Mouse (Mus musculus) hindbrain, embryonic 11.5 days (tissue): ENCODE data around the gene Zc3h7b. TPM values are rescaled to one million over a fixed set of nuclear protein-coding genes. Genes with fewer than 3 reads are reported as not detected.

Source experiments
- ATAC-seq: fragments of 200-750 bp; cut with Nextera tagmentation; 2 replicates; pipeline ENCODE4 v1.8.0; 2017; ENCODE audit warnings: mild to moderate bottlenecking, moderate TSS enrichment, moderate library complexity; ENCODE audit not compliant: low FRiP score
- DNase-seq: peaks from one replicate; pipeline ENCODE4 v3.0.0-alpha.2; 2015; ENCODE audit warnings: low spot score
- H3K27ac ChIP-seq: fragments of 300-500 bp; sonication (generic); 2 replicates; pipeline ENCODE4 v1.5.1; 2014; ENCODE audit warnings: mild to moderate bottlenecking, low read depth, low read length
- H3K27me3 ChIP-seq: fragments of 300-500 bp; sonication (generic); 2 replicates; pipeline ENCODE4 v1.6.1; 2014; ENCODE audit warnings: mild to moderate bottlenecking, low read length, moderate library complexity, mixed read lengths; ENCODE audit not compliant: control insufficient read depth, insufficient read depth
- H3K36me3 ChIP-seq: fragments of 300-500 bp; sonication (generic); 2 replicates; pipeline ENCODE4 v1.6.1; 2014; ENCODE audit warnings: mild to moderate bottlenecking, low read length, moderate library complexity, mixed read lengths; ENCODE audit not compliant: control insufficient read depth, insufficient read depth
- H3K4me1 ChIP-seq: fragments of 300-500 bp; sonication (generic); replicated peaks from 2 replicates; pipeline ENCODE4 v1.6.1; 2014; ENCODE audit warnings: low read length, mixed read lengths; ENCODE audit not compliant: control insufficient read depth, insufficient read depth
- H3K4me2 ChIP-seq: fragments of 300-500 bp; sonication (generic); replicated peaks from 2 replicates; pipeline ENCODE4 v1.6.1; 2014; ENCODE audit warnings: mild to moderate bottlenecking, low read depth, low read length
- H3K4me3 ChIP-seq: fragments of 300-500 bp; sonication (generic); 2 replicates; pipeline ENCODE4 v1.5.1; 2014; ENCODE audit warnings: low read depth, low read length
- H3K9ac ChIP-seq: fragments of 300-500 bp; sonication (generic); 2 replicates; pipeline ENCODE4 v1.6.1; 2014; ENCODE audit warnings: low read depth, low read length
- H3K9me3 ChIP-seq: fragments of 300-500 bp; sonication (generic); 2 replicates; pipeline ENCODE4 v1.6.1; 2016; ENCODE audit warnings: low read length; ENCODE audit not compliant: control insufficient read depth
- WGBS: fragments of 180-500 bp; shearing (Covaris S2); extraction: QIAGEN DNeasy Blood & Tissue Kit; methylation state at CpG from one replicate; pipeline ENCODE4 v1.1.7; 2014; 5-methylcytosine and 5-hydroxymethylcytosine counted together
- polyA plus RNA-seq: library from polyadenylated mRNA; unstranded; fragments of >200 nt; fragmentation: Nextera tagmentation; extraction: Ambion mirVana; gene quantifications from 2 replicates; pipeline ENCODE4 v1.2.1, GENCODE M21; 2014

Gene Zc3h7b
- polyA plus RNA-seq, 1 experiment from 2014 or later: 52.6 TPM

DNA sequence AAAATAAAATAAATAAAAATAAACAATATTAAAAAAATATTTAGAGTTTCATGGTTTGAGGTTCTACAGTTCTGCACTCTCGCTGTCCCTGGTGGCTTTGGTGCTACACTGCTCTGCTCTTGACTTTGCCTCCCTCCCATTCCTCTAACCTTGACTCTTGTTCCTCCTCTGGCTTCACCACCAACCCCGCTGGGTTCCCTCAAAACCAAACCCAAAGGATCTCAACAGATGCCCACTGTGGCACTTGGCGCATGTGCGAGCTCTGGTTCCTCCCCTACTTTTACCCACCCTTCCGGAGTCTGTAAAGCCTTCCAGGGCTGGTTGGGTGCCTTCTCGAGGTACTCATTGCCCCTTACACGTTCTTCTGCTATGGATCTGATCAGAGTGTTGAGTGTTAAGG lies 97.4 kb downstream of the Zc3h7b start:
- ATAC-seq: no peak
- Histone ChIP-seq H3K4me1 (no peaks in the 10 kb centered on the region), H3K36me3 (no peaks in the 10 kb centered on the region), H3K27me3 (no peaks in the 10 kb centered on the region), H3K4me2 (no peak overlapping the region), H3K4me3 (no peak overlapping the region), H3K27ac (no peak overlapping the region), H3K9me3 (no peaks in the 10 kb centered on the region), H3K9ac (no peak overlapping the region)
- 84% methylated on average over 7 of the region's 7 CpGs for WGBS
- DNase-seq: no peak

DNA sequence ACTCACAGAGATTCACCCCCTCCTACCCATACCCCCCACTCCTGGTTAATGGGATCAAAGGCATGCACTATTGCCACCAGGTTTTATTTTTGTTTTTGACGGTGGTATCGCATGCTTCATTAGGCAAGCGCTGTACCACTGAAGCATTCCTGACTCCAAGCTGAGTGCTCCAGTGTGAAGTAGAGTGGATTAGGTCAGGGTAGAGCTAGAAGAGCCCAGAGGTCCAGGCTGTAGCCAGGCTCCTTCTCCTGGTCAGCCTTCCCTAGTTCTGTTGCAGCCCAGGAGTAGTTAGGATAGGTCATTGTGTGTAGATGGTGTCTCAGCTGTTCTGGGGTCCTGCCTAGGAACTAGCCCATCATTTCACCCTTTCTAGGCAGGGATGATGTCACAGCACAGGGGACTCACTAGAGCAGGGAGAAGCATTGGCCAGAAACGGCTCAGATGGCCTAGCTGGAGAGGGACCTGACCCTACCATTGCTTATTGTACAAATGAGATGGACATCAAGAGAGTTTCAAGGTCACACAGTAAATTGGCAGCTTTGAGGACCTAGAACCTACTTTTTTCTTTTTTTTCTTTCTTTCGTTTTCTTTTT lies 100.3 kb downstream of the Zc3h7b start:
- H3K27ac ChIP-seq: no peak overlapping the region
- no peak for ATAC-seq
- no peak overlapping the region for H3K4me3 ChIP-seq
- H3K4me2 ChIP-seq: no peak overlapping the region
- H3K9ac ChIP-seq: no peak overlapping the region
- no peaks in the 10 kb centered on the region for H3K27me3 ChIP-seq
- WGBS: 73% methylated on average over 5 of the region's 5 CpGs
- H3K36me3 ChIP-seq: peaks cover 3% of the 10 kb centered on the region; the same call in 1 of the 2 replicates
- no peaks in the 10 kb centered on the region for H3K9me3 ChIP-seq
- DNase-seq: no peak
- no peaks in the 10 kb centered on the region for H3K4me1 ChIP-seq

DNA sequence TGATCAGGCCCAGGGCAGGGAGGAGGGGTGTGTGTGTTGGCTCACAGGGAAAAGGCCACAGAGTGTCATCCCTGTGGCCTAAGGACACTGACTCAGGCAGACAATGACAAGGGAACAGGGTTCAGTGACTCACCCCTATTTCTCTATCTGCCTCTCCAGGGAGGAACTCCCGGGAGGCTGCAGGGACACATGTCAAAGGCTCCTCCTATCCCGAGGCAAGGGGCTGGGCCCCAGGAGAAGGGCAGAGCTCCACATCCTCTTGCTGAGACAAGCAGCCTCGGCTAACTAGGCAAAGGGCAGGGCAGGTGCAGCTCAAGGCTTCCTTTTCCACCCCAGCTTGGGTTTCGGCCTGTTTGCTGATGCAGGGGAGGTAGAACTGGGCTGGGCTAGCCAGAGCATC lies 100.9 kb downstream of the Zc3h7b start:
- no peaks in the 10 kb centered on the region for H3K9me3 ChIP-seq
- H3K4me3 ChIP-seq: no peak overlapping the region
- H3K36me3 ChIP-seq: peaks cover 3% of the 10 kb centered on the region; the same call in 1 of the 2 replicates
- peak overlapping the region; percentile 11; the same call in 1 of the 2 replicates for H3K9ac ChIP-seq
- H3K4me2 ChIP-seq: no peak overlapping the region
- H3K27me3 ChIP-seq: no peaks in the 10 kb centered on the region
- H3K4me1 ChIP-seq: no peaks in the 10 kb centered on the region
- H3K27ac ChIP-seq: no peak overlapping the region
- ATAC-seq (no peak), DNase-seq (no peak)
- WGBS: 39% methylated on average over 4 of the region's 4 CpGs

Other genes with a start within 250 kb of the Zc3h7b start
- 23.3 and 41.7 TPM in 2 replicates for gene Ep300, start 159.7 kb upstream of the Zc3h7b start, polyA plus RNA-seq
- 26.4 and 26.7 TPM in 2 replicates for gene L3mbtl2, start 81.2 kb upstream of the Zc3h7b start, polyA plus RNA-seq
- gene Chadl, start 47.8 kb upstream of the Zc3h7b start, polyA plus RNA-seq: 3.5 and 3.6 TPM in 2 replicates
- gene Rangap1, start 473 bp downstream of the Zc3h7b start, polyA plus RNA-seq: 130 and 145 TPM in 2 replicates
- gene Tef, start 57.4 kb downstream of the Zc3h7b start, polyA plus RNA-seq: 12.0 and 12.4 TPM in 2 replicates
- gene Tob2, start 113.7 kb downstream of the Zc3h7b start, polyA plus RNA-seq: 10.5 and 12.5 TPM in 2 replicates
- gene Phf5a, start 126.9 kb downstream of the Zc3h7b start, polyA plus RNA-seq: 184 and 186 TPM in 2 replicates
- 155 and 169 TPM in 2 replicates for gene Aco2, start 127.3 kb downstream of the Zc3h7b start, polyA plus RNA-seq
- gene Polr3h, start 181.2 kb downstream of the Zc3h7b start, polyA plus RNA-seq: 66.2 and 67.1 TPM in 2 replicates
- gene Csdc2, start 191.7 kb downstream of the Zc3h7b start, polyA plus RNA-seq: 25.2 and 25.7 TPM in 2 replicates
- gene Pmm1, start 215.9 kb downstream of the Zc3h7b start, polyA plus RNA-seq: 31.1 and 33.7 TPM in 2 replicates
- gene 1700029P11Rik, start 235.5 kb downstream of the Zc3h7b start, polyA plus RNA-seq: not detected in 2 replicates
- gene Xrcc6, start 242.8 kb downstream of the Zc3h7b start, polyA plus RNA-seq: 62.4 and 66.6 TPM in 2 replicates